Mouse (Mus musculus) gastrocnemius, postnatal 4 days (tissue): Measurements from ENCODE around the gene Fam214b. TPM values are rescaled to one million over a fixed set of nuclear protein-coding genes. Genes with fewer than 3 reads are reported as not detected.
A peak's percentile ranks its signal among the peaks of the same experiment; 100 is the strongest.

Experiments used
- DNase-seq, 2 experiments: peaks; one replicate each; pipeline ENCODE4 v3.0.0; 2021 to 2022; ENCODE audit warnings: low spot score in 2 of 2, mixed read lengths in 2 of 2
- long read RNA-seq, 2 experiments: library from polyadenylated mRNA; stranded (forward); transcript quantifications; one replicate each; pipeline ENCODE4 v2.0.0; 2021
- total RNA-seq, 2 experiments: library from RNA; stranded (reverse); gene quantifications; 2 replicates each; pipeline ENCODE4 v1.2.3; 2021

Gene Fam214b
- 10 to 100 TPM; 20.6 to 25.1 TPM for total RNA-seq
- long read RNA-seq, experiment 1, transcript Fam214b-201 (9 exons, 3,074 nt): minor isoform, 7 of 31 reads
- long read RNA-seq, experiment 1, transcript Fam214b-204 (9 exons, 3,280 nt): major isoform, 8 of 31 reads
- long read RNA-seq, experiment 1, partial matches to known transcripts: 5 of 31 reads
- long read RNA-seq, experiment 1, other reads (novel, unspliced or antisense): 8 of 31 reads
- long read RNA-seq, experiment 2, transcript Fam214b-204 (9 exons, 3,280 nt): major isoform, 9 of 27 reads
- long read RNA-seq, experiment 2, transcript Fam214b-202 (9 exons, 3,107 nt): minor isoform, 6 of 27 reads
- long read RNA-seq, experiment 2, partial matches to known transcripts: 8 of 27 reads
- long read RNA-seq, experiment 2, other reads (novel, unspliced or antisense): 1 of 27 reads

GRCm38 (mm10) chr4:43045659-43046302 lies at the start of gene Fam214b:
TSS of gene Fam214b (minus strand) at chr4:43046220.
- DNase-seq: peak; percentile 94 to 98

GRCm38 (mm10) chr4:43091183-43091582 lies 45.2 kb upstream of the Fam214b start:
- no peak for DNase-seq

DNA sequence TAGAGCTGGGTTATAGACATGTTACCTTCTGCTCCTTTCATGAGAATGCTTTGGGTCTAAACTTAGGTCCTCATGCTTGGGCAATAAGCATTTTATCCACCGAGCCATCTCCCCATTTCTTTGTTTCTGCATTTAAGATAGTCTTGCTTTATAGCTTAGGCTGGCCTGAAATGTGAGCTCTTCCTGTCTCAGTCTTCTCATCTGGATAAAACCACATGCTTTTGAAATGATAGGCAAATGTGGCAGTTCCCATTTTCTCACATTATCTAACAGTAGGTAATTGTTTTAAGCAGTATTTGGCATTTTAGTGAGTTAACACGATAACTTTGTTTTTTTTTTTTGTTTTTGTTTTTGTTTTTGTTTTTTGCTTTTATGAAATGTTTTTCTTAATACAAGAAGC lies 43.9 kb upstream of the Fam214b start:
- DNase-seq: no peak

- no peak for DNase-seq
Observed at GRCm38 (mm10) chr4:43082458-43082857, 36.4 kb upstream of the Fam214b start.

GRCm38 (mm10) chr4:43078071-43078718 lies 32.2 kb upstream of the Fam214b start:
- DNase-seq: peak in 1 of 2 experiments; percentile 15

DNA sequence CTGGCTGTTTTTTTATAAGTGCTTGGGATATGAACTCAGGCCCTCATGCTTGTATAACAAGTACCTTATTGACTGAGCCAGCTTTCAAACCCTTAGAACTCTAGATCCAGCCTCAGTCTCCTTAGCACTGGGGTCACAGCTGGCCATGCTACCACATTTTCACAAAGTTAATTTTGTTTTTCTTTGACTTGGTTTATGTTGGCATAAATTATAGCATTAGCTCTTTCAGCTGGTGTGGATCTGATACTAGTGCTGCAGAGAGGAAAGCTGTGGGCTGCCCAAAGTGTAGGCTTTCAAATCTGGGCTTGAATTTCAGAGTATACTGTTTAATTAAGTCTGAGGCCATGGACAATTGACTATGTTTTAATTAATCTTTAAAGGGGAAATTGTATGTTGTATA lies 28.9 kb upstream of the Fam214b start:
- DNase-seq: no peak

DNA sequence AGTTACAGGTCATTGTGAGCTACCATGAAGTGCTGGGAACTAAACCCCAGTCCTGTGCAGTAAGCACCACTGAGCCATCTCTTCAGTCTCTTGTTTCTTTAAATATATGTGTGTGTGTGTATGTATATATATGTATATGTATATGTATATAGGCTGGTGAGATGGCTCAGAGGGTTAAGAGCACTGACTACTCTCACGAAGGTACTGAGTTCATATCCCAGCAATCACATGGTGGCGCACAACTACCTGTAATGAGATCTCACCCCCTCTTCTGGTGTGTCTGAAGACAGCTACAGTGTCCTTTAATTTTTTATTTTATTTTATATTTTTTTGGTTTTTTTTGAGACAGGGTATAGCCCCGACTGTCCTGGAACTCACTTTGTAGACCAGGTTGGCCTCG lies 19.5 kb upstream of the Fam214b start:
- DNase-seq: no peak

- no peak for DNase-seq
Observed at GRCm38 (mm10) chr4:43060286-43060685, 14.3 kb upstream of the Fam214b start.

- DNase-seq: no peak
Observed at GRCm38 (mm10) chr4:43059697-43060096, 13.7 kb upstream of the Fam214b start.

DNA sequence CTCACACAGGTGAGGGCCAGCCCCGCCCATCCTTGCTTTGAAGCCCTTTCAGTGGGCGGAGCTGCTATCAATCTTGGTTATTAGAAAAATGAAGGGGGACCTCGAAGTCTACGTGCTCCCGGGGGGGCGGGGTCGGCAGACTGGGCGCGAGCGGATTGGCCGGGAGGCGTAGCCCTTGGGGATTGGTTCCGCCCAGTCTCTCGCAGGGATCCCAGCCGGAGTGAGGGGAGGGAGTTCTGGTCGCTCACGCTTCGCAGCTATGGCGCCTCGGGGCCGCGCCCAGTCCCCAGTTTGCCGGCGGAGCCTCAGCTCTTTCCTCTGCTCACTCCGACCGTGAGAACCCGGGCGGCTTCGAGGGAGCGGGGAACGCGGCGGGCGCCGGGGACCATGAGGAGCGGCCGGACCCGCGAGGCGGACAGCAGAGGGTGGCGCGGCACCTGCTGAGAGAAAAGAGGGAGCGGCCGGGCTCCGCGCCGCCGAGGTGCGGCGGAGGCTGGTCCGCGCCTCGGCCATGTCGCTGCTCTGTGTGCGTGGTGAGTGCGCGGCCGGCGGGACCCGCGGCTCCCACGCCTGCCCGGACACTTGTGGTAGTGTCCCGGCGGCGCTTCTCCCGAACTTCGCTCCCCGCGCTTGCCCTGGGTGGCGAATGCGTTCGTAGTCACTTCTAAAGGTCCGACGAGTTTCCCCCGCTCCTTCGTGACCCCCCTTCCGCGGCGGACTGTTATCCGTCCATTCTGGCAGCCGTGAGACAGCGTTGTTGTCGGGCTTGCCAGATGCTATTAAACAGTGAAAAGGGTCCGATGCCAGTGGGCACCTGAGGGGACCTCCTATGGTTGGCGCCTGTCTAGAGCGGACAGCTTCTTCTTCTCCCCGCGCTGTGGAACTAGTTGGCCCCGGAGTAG lies 13.0 kb upstream of the Fam214b start, which contains the start of gene Unc13b:
Unc13b (plus strand) TSS at position 201 of the 902 bp plus-strand sequence.
- DNase-seq: peak; percentile 56 to 78

- DNase-seq: no peak
Observed at GRCm38 (mm10) chr4:43058392-43058752, 12.4 kb upstream of the Fam214b start.

GRCm38 (mm10) chr4:43057654-43058053 lies 11.6 kb upstream of the Fam214b start:
- DNase-seq: no peak

- peak in 1 of 2 experiments; percentile 41 for DNase-seq
Observed at GRCm38 (mm10) chr4:43052627-43053026, 6.6 kb upstream of the Fam214b start.

GRCm38 (mm10) chr4:43047231-43047630 lies 1.2 kb upstream of the Fam214b start:
- DNase-seq: peak in 1 of 2 experiments; percentile 70

DNA sequence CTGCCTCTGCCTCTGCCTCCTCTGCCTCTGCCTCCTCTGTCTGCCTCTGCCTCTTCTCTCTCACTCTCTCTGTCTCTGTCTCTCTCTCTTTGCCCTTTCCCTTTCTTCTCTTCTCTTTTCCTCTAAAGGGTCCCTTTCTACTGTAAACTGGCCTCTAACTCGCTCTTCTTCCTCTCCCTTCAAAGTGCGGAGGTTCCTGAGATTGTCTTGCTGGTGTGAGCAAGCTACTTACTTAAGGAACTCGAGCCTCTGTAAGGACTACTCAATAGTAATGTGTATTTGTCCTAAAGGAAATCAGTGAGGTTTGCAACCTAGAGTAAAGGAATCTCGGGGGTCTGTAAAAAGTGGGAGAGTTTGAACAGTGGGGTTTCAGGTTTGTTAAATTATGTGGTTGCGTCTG lies 587 bp upstream of the Fam214b start:
- no peak for DNase-seq

DNA sequence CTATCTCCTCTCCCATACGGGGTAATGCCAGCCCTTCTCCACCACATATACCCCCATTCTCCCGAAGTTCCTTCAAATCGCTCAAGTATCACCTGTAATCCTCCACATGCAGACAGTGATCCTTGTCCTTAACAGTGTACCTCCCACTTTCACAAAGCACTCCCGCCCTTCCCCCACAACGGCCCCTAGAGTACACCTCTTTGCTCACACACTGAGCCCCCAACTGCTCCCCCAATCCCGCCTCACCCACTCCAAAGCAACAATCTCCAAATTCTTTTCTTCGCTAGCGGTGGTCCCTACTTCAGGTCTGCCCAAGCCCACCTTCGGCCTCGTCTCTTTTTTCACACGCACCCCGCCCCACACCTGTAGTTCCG lies 748 bp downstream of the Fam214b start:
- no peak for DNase-seq

DNA sequence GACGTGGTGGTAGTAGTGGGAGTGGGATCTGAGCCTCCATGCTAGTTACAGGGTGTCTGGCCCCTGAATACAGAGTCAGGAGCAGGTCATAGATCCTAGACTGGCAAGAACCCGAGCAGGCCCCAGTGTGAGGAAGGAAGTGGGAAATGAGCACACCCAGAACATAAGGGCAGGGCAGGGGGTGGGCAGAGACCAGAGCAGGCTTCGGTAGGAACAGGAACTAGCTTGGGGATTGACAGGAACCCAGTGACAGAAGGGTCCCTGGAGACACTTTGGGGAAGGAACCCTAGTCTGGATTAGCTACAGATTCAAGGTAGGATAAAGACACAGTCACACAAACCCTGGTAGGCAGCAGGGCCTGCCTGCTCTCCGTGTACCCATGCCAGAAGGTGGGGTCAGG lies 1.3 kb downstream of the Fam214b start:
- DNase-seq: no peak

DNA sequence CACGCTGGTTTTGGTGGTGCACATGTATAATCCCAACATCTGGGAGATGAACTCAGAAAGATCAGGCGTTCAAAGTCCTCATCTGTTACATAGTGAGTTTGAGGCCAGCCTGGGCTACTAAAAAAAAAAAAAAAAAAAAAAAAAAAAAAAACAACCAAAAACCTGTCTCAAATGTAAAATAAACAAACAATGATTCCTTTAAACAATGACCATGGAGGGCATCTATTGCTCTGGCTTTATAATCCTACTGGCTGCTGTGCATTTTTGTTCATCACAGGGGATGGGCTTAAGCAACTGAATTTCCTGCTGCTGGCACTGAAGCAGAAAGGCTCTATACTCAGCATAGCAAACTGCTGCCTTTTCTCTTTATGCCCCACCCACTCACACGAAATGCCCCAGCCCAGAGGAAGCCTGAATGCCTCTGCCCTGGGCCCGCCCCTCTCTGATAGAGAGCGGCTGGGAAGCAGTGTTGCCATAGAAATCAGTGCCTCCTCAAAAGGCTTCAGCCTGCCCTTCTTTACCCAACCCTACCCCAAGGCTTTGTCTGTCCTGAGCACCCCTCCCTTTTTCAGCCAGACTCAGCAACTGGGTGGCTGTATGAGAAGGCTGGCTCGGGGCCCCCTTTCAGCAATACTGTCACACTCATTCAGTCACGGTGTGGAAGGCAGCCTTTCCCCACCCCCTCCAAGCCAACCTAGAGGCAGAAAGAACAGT lies 2.2 kb downstream of the Fam214b start:
- DNase-seq: peak in 1 of 2 experiments; percentile 53

GRCm38 (mm10) chr4:43040881-43041547 lies 5.0 kb downstream of the Fam214b start:
- DNase-seq: no peak

GRCm38 (mm10) chr4:43040114-43040572 lies 5.9 kb downstream of the Fam214b start:
- DNase-seq: peak; percentile 94 to 97
